Mouse (Mus musculus) embryonic facial prominence, embryonic 10.5 days (tissue): Measurements from ENCODE around the gene Aasdhppt. TPM values are rescaled to one million over a fixed set of nuclear protein-coding genes. Genes with fewer than 3 reads are reported as not detected.

Source experiments
- DNase-seq: peaks from one replicate; pipeline ENCODE4 v3.0.0-alpha.2; 2017; ENCODE audit warnings: low spot score
- H3K27ac ChIP-seq: fragments of 300-500 bp; sonication (generic); replicated peaks from 2 replicates; pipeline ENCODE4 v1.5.1; 2016; ENCODE audit warnings: mild to moderate bottlenecking
- H3K27me3 ChIP-seq: fragments of 300-500 bp; sonication (generic); replicated peaks from 2 replicates; pipeline ENCODE4 v1.6.1; 2016; ENCODE audit warnings: low read depth, mild to moderate bottlenecking; ENCODE audit not compliant: poor library complexity, severe bottlenecking
- H3K36me3 ChIP-seq: fragments of 300-500 bp; sonication (generic); replicated peaks from 2 replicates; pipeline ENCODE4 v1.6.1; 2016; ENCODE audit warnings: mild to moderate bottlenecking, moderate library complexity
- H3K4me1 ChIP-seq: fragments of 300-500 bp; sonication (generic); 2 replicates; pipeline ENCODE4 v1.6.1; 2016
- H3K4me3 ChIP-seq: fragments of 300-500 bp; sonication (generic); 2 replicates; pipeline ENCODE4 v1.5.1; 2016; ENCODE audit warnings: mild to moderate bottlenecking, moderate library complexity
- H3K9me3 ChIP-seq: fragments of 300-500 bp; sonication (generic); 2 replicates; pipeline ENCODE4 v1.6.1; 2016; ENCODE audit warnings: mild to moderate bottlenecking
- WGBS: fragments of 180-500 bp; shearing (Covaris S2); methylation state at CpG from one replicate; pipeline ENCODE4 v1.1.7; 2016; 5-methylcytosine and 5-hydroxymethylcytosine counted together
- microRNA-seq: library from miRNA; unstranded; fragments of <30 nt; microRNA quantifications from one replicate; pipeline ENCODE4, GENCODE M21; 2017
- polyA plus RNA-seq: library from polyadenylated mRNA; unstranded; fragments of >200 nt; fragmentation: Nextera tagmentation; extraction: Ambion mirVana; gene quantifications from 2 replicates; pipeline ENCODE4 v1.2.1, GENCODE M21; 2016

The Aasdhppt gene
- polyA plus RNA-seq, 1 experiment from 2014 or later: 30.7 TPM

DNA sequence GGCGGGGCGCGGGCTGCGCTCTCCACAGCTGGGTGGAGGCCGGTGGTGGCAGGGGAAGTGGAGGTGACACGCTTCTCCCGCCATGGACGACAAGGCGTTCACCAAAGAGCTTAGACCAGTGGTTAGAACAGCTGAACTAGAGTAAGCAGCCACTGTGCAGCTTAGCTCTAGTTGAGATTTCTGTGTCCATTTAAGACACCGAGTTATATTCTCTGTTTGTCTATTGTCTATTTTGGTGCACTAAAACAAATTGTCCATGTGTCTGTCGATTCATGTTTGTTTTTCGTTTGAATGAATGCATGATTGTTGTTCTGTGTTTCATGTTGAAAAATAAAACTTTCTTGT is 48.6 kb downstream of the Aasdhppt start:
- Histone ChIP-seq H3K36me3 (no peaks in the 10 kb centered on the region), H3K4me3 (peak overlapping the region; percentile 43), H3K4me1 (no peaks in the 10 kb centered on the region), H3K27me3 (no peaks in the 10 kb centered on the region), H3K27ac (no peak overlapping the region), H3K9me3 (peaks cover 23% of the 10 kb centered on the region)
- no peak for DNase-seq
- 66% methylated on average over 12 of the region's 12 CpGs for WGBS

DNA sequence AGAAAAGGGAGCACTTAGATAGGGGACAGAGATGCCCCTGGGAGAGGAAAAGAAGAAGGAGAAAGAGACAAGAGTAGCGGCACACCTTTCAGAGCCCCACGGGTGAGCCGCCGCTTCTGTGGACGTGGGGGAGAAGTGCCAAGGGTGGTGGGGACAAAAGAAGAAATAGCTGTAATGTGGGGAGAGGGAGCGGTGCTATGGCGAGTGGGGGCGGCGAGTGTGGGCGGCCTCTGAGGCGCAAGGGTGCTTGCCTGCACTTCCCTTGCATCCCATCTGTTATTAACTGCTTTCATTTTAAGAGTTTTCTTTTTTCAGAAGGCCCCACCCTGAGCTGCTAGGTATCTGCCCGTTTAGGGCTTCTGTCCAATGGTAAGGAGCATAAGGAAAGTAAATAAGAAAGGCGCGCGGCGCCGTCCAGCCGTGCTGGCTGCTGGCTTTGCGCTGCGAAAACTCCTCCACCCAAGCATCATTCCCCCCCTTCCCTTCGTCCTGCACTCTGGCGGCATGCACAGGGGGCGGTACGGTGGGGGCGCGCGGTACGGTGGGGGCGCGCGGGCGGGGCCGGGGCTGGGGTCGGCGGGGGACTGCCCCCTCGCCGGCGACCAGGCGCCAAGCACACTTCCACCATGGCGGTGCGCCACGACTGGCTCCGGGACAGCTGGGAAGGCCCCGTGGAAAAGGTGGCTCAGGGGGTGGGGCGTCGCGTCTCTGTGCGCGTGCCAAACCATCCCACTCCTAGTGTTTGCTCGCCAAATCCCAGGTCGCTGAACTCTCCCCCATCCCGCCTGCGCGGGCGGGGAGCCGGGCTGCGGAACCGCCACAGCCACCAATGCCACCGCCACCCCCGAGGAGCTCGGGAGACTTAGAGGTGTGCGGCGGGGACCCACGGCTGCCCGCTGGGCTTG is 49.2 kb downstream of the Aasdhppt start:
- H3K27me3 ChIP-seq: no peaks in the 10 kb centered on the region
- no peak overlapping the region for H3K27ac ChIP-seq
- peak overlapping the region; percentile 43 for H3K4me3 ChIP-seq
- no peaks in the 10 kb centered on the region for H3K4me1 ChIP-seq
- DNase-seq: peak; percentile 89
- 53% methylated on average over 65 of the region's 65 CpGs for WGBS
- H3K9me3 ChIP-seq: peaks cover 23% of the 10 kb centered on the region
- H3K36me3 ChIP-seq: no peaks in the 10 kb centered on the region

DNA sequence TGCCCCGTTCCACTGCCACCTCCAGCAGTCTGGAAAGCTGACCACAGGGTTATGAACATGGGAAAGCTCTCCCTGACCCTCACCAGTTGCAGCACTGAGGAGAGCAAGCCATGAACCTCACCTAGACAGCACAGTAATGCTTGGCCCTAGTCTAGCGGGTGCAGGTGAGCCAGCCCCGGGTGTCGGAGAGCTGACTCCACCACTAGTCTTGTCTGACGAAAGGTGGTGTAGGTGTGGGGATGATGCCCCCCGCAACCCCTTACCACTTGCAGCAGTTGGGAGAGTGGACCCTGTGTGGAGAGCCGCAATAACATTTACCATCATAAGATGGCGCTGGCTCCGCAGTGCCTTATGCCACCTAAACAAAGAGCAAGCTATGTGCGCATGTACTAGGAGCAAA is 50.2 kb downstream of the Aasdhppt start:
- no peak overlapping the region for H3K27ac ChIP-seq
- 91% methylated on average over 10 of the region's 10 CpGs for WGBS
- no peaks in the 10 kb centered on the region for H3K36me3 ChIP-seq
- H3K9me3 ChIP-seq: peaks cover 23% of the 10 kb centered on the region
- H3K4me1 ChIP-seq: no peaks in the 10 kb centered on the region
- no peak for DNase-seq
- no peak overlapping the region for H3K4me3 ChIP-seq
- H3K27me3 ChIP-seq: no peaks in the 10 kb centered on the region

Small RNA genes lying within 50 kb of the gene (microRNA-seq; reads per million reads assigned to microRNA genes)
- not detected for gene Gm22195

Other genes starting within 250 kb of the Aasdhppt start
- gene Kbtbd3, start 362 bp upstream of the Aasdhppt start, polyA plus RNA-seq: 5.3 and 5.7 TPM in 2 replicates
- gene Msantd4, start 67.1 kb upstream of the Aasdhppt start, polyA plus RNA-seq: 54.0 and 56.6 TPM in 2 replicates